Mouse (Mus musculus) C2C12 (cell line): ENCODE measurements at regions not wholly inside any gene's neighbourhood (a gene's known extent, or its start where the extent isn't known, plus 50 kb on each side); places are given as distances from the start of the nearest gene placed in this dataset.

Experiments
- CTCF ChIP-seq: IDR thresholded peaks from one replicate; pipeline ENCODE4 v1.5.1; 2011; ENCODE audit not compliant: control insufficient read depth, insufficient read depth, insufficient read length
- MYOG ChIP-seq: IDR thresholded peaks from one replicate; pipeline ENCODE4 v1.6.1; 2011; ENCODE audit not compliant: control insufficient read depth, insufficient read length; ENCODE audit errors: extremely low read depth

GRCm38 (mm10) chr12:94605566-94605965, 1086.5 kb upstream of the Flrt2 start:
- TF ChIP-seq CTCF (no peak), MYOG (no peak)
